Mouse (Mus musculus): ENCODE measurements at regions not wholly inside any gene's neighbourhood (a gene's known extent, or its start where the extent isn't known, plus 50 kb on each side); places are given as distances from the start of the nearest gene placed in this dataset.

GRCm38 (mm10) chr17:4935268-4935667 lies 58.9 kb upstream of the Arid1b start:
- TF ChIP-seq CTCF (IDR thresholded peaks at IDR 0.05; ENCODE audit: borderline replicate concordance, insufficient read depth, low read depth, low read length) (no peak), POLR2A (IDR thresholded peaks at IDR 0.05; ENCODE audit: borderline replicate concordance, insufficient read depth, low read length) (no peak)

All from cerebellum, adult 2 months (tissue).